Mouse (Mus musculus): Measurements from ENCODE around the gene Hspb2. TPM values are rescaled to one million over a fixed set of nuclear protein-coding genes. Genes with fewer than 3 reads are reported as not detected.

Hspb2 gene
- polyA plus RNA-seq, 1 experiment from 2014 or later = 6.0 TPM

GRCm38 (mm10) chr9:50732560-50732959 is 19.6 kb downstream of the Hspb2 start:
- no peak overlapping the region for H3K4me2 ChIP-seq (replicated peaks; ENCODE audit: low read depth, low read length)
- no peaks in the 10 kb centered on the region for H3K9me3 ChIP-seq (ENCODE audit: low read length)
- ATAC-seq (ENCODE audit: low FRiP score, low TSS enrichment) = no peak
- H3K9ac ChIP-seq (replicated peaks; ENCODE audit: low read length) = no peak overlapping the region
- no peak overlapping the region for H3K4me3 ChIP-seq (ENCODE audit: low read length)
- no peaks in the 10 kb centered on the region for H3K36me3 ChIP-seq (ENCODE audit: insufficient read depth, low read length)
- H3K4me1 ChIP-seq (ENCODE audit: insufficient read depth, low read length) = peaks cover under 1% of the 10 kb centered on the region
- WGBS = 17% methylated on average over 4 of the region's 4 CpGs
- H3K27me3 ChIP-seq (ENCODE audit: insufficient read depth, low read length) = no peaks in the 10 kb centered on the region; the same call in 1 of the 2 replicates
- no peak overlapping the region for H3K27ac ChIP-seq (ENCODE audit: low read length)

GRCm38 (mm10) chr9:50729600-50729999 is 22.6 kb downstream of the Hspb2 start:
- no peaks in the 10 kb centered on the region for H3K36me3 ChIP-seq (ENCODE audit: insufficient read depth, low read length)
- no peak for ATAC-seq (ENCODE audit: low FRiP score, low TSS enrichment)
- peaks cover 13% of the 10 kb centered on the region for H3K4me1 ChIP-seq (ENCODE audit: insufficient read depth, low read length)
- no peaks in the 10 kb centered on the region; the same call in 1 of the 2 replicates for H3K27me3 ChIP-seq (ENCODE audit: insufficient read depth, low read length)
- no peak overlapping the region for H3K4me2 ChIP-seq (replicated peaks; ENCODE audit: low read depth, low read length)
- WGBS = 30% methylated on average over 4 of the region's 4 CpGs
- H3K9me3 ChIP-seq (ENCODE audit: low read length) = no peaks in the 10 kb centered on the region
- H3K4me3 ChIP-seq (ENCODE audit: low read length) = no peak overlapping the region
- H3K9ac ChIP-seq (replicated peaks; ENCODE audit: low read length) = 0 out of 2 replicates have a peak overlapping the region, but pooled peaks have one; percentile 10
- peak overlapping the region; percentile 37; the same call in 1 of the 2 replicates for H3K27ac ChIP-seq (ENCODE audit: low read length)

GRCm38 (mm10) chr9:50727925-50728651 is 24.1 kb downstream of the Hspb2 start:
- Histone ChIP-seq H3K9ac (replicated peaks; ENCODE audit: low read length) (peak overlapping the region; percentile 72), H3K4me2 (replicated peaks; ENCODE audit: low read depth, low read length) (peak overlapping the region; percentile 91), H3K4me1 (ENCODE audit: insufficient read depth, low read length) (peaks cover 13% of the 10 kb centered on the region), H3K4me3 (ENCODE audit: low read length) (peak overlapping the region; percentile 65), H3K9me3 (ENCODE audit: low read length) (no peaks in the 10 kb centered on the region), H3K27me3 (ENCODE audit: insufficient read depth, low read length) (no peaks in the 10 kb centered on the region), H3K36me3 (ENCODE audit: insufficient read depth, low read length) (no peaks in the 10 kb centered on the region), H3K27ac (ENCODE audit: low read length) (no peak overlapping the region)
- peak; percentile 98 for ATAC-seq (ENCODE audit: low FRiP score, low TSS enrichment)
- WGBS = 0% methylated on average over 45 of the region's 45 CpGs

GRCm38 (mm10) chr9:50727171-50727924 is 24.8 kb downstream of the Hspb2 start:
- Histone ChIP-seq H3K4me3 (ENCODE audit: low read length) (peak overlapping the region; percentile 65), H3K27me3 (ENCODE audit: insufficient read depth, low read length) (no peaks in the 10 kb centered on the region), H3K27ac (ENCODE audit: low read length) (no peak overlapping the region), H3K4me1 (ENCODE audit: insufficient read depth, low read length) (peaks cover 13% of the 10 kb centered on the region), H3K4me2 (replicated peaks; ENCODE audit: low read depth, low read length) (peak overlapping the region; percentile 91), H3K9ac (replicated peaks; ENCODE audit: low read length) (peak overlapping the region; percentile 72), H3K9me3 (ENCODE audit: low read length) (no peaks in the 10 kb centered on the region), H3K36me3 (ENCODE audit: insufficient read depth, low read length) (no peaks in the 10 kb centered on the region)
- 3% methylated on average over 30 of the region's 30 CpGs for WGBS
- ATAC-seq (ENCODE audit: low FRiP score, low TSS enrichment) = peak; percentile 28; the same call in 1 of the 2 replicates

GRCm38 (mm10) chr9:50725921-50726590 is 26.1 kb downstream of the Hspb2 start:
- no peaks in the 10 kb centered on the region for H3K27me3 ChIP-seq (ENCODE audit: insufficient read depth, low read length)
- no peak overlapping the region for H3K4me2 ChIP-seq (replicated peaks; ENCODE audit: low read depth, low read length)
- H3K9ac ChIP-seq (replicated peaks; ENCODE audit: low read length) = no peak overlapping the region
- WGBS = 43% methylated on average over 8 of the region's 8 CpGs
- no peaks in the 10 kb centered on the region for H3K36me3 ChIP-seq (ENCODE audit: insufficient read depth, low read length)
- peaks cover 18% of the 10 kb centered on the region for H3K4me1 ChIP-seq (ENCODE audit: insufficient read depth, low read length)
- no peaks in the 10 kb centered on the region for H3K9me3 ChIP-seq (ENCODE audit: low read length)
- ATAC-seq (ENCODE audit: low FRiP score, low TSS enrichment) = no peak
- H3K4me3 ChIP-seq (ENCODE audit: low read length) = no peak overlapping the region
- no peak overlapping the region for H3K27ac ChIP-seq (ENCODE audit: low read length)

- H3K9me3 ChIP-seq (ENCODE audit: low read length) = no peaks in the 10 kb centered on the region
- no peak overlapping the region for H3K9ac ChIP-seq (replicated peaks; ENCODE audit: low read length)
- H3K4me2 ChIP-seq (replicated peaks; ENCODE audit: low read depth, low read length) = no peak overlapping the region
- no peak overlapping the region for H3K4me3 ChIP-seq (ENCODE audit: low read length)
- no peak overlapping the region for H3K27ac ChIP-seq (ENCODE audit: low read length)
- WGBS = 40% methylated on average over 3 of the region's 3 CpGs
- peaks cover 20% of the 10 kb centered on the region for H3K4me1 ChIP-seq (ENCODE audit: insufficient read depth, low read length)
- H3K36me3 ChIP-seq (ENCODE audit: insufficient read depth, low read length) = no peaks in the 10 kb centered on the region
- no peak for ATAC-seq (ENCODE audit: low FRiP score, low TSS enrichment)
- H3K27me3 ChIP-seq (ENCODE audit: insufficient read depth, low read length) = no peaks in the 10 kb centered on the region
Measured at GRCm38 (mm10) chr9:50724661-50725330, 27.4 kb downstream of the Hspb2 start.

GRCm38 (mm10) chr9:50724147-50724546 is 28.0 kb downstream of the Hspb2 start:
- Histone ChIP-seq H3K27ac (ENCODE audit: low read length) (no peak overlapping the region), H3K9me3 (ENCODE audit: low read length) (no peaks in the 10 kb centered on the region), H3K36me3 (ENCODE audit: insufficient read depth, low read length) (no peaks in the 10 kb centered on the region), H3K27me3 (ENCODE audit: insufficient read depth, low read length) (no peaks in the 10 kb centered on the region), H3K4me3 (ENCODE audit: low read length) (no peak overlapping the region), H3K9ac (replicated peaks; ENCODE audit: low read length) (no peak overlapping the region), H3K4me2 (replicated peaks; ENCODE audit: low read depth, low read length) (no peak overlapping the region), H3K4me1 (ENCODE audit: insufficient read depth, low read length) (peaks cover 20% of the 10 kb centered on the region)
- 85% methylated on average over 2 of the region's 2 CpGs for WGBS
- ATAC-seq (ENCODE audit: low FRiP score, low TSS enrichment) = no peak

GRCm38 (mm10) chr9:50723406-50723805 is 28.7 kb downstream of the Hspb2 start:
- no peak overlapping the region for H3K4me2 ChIP-seq (replicated peaks; ENCODE audit: low read depth, low read length)
- no peaks in the 10 kb centered on the region for H3K36me3 ChIP-seq (ENCODE audit: insufficient read depth, low read length)
- H3K4me3 ChIP-seq (ENCODE audit: low read length) = no peak overlapping the region
- H3K27ac ChIP-seq (ENCODE audit: low read length) = no peak overlapping the region
- WGBS = 58% methylated on average over 7 of the region's 7 CpGs
- H3K9me3 ChIP-seq (ENCODE audit: low read length) = no peaks in the 10 kb centered on the region
- no peak for ATAC-seq (ENCODE audit: low FRiP score, low TSS enrichment)
- no peak overlapping the region for H3K9ac ChIP-seq (replicated peaks; ENCODE audit: low read length)
- peaks cover 20% of the 10 kb centered on the region for H3K4me1 ChIP-seq (ENCODE audit: insufficient read depth, low read length)
- H3K27me3 ChIP-seq (ENCODE audit: insufficient read depth, low read length) = no peaks in the 10 kb centered on the region

GRCm38 (mm10) chr9:50722451-50722911 is 29.7 kb downstream of the Hspb2 start:
- no peak overlapping the region for H3K27ac ChIP-seq (ENCODE audit: low read length)
- 64% methylated on average over 8 of the region's 8 CpGs for WGBS
- no peaks in the 10 kb centered on the region for H3K9me3 ChIP-seq (ENCODE audit: low read length)
- H3K4me3 ChIP-seq (ENCODE audit: low read length) = no peak overlapping the region
- H3K27me3 ChIP-seq (ENCODE audit: insufficient read depth, low read length) = no peaks in the 10 kb centered on the region
- no peak overlapping the region for H3K9ac ChIP-seq (replicated peaks; ENCODE audit: low read length)
- no peak for ATAC-seq (ENCODE audit: low FRiP score, low TSS enrichment)
- H3K4me1 ChIP-seq (ENCODE audit: insufficient read depth, low read length) = peaks cover 19% of the 10 kb centered on the region
- no peak overlapping the region for H3K4me2 ChIP-seq (replicated peaks; ENCODE audit: low read depth, low read length)
- H3K36me3 ChIP-seq (ENCODE audit: insufficient read depth, low read length) = no peaks in the 10 kb centered on the region
